Mouse (Mus musculus): ENCODE results near the gene Gm48552. TPM values are rescaled to one million over a fixed set of nuclear protein-coding genes. Genes with fewer than 3 reads are reported as not detected.

The Gm48552 gene
- polyA plus RNA-seq, 1 experiment: not detected

DNA sequence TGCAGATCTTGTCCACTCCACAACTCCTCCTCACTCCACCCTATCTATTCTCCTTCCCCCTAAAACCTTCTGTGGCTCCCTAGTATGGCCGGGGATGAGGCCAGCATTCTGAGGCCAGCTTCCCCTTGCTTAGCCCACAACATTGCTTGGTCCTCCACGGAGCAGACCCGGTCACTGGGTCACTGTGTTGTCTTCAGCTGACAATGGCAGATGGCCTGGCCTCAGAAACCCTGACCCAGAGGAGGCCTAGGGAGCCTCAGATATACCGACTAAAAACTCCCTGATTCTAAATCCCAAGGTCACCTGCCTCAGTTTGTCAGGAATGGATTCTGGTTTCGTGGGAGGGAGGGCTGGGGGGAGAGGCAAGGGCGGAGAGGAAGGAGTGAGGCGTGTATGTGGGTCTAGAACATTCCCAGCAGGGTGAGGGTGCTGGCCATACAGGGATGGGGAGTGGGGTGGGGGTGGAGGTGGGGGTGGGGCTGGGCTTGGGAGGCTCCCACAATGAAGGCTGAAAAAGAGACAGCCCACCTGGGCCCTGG, 13.5 kb downstream of the Gm48552 start:
- H3K4me1 ChIP-seq (ENCODE audit: control insufficient read depth, insufficient read depth, low read length): peaks cover 4% of the 10 kb centered on the region; the same call in 1 of the 2 replicates
- 77% methylated on average over 7 of the region's 7 CpGs for WGBS
- H3K4me3 ChIP-seq (replicated peaks; ENCODE audit: control insufficient read depth, low read depth, low read length): no peak overlapping the region

DNA sequence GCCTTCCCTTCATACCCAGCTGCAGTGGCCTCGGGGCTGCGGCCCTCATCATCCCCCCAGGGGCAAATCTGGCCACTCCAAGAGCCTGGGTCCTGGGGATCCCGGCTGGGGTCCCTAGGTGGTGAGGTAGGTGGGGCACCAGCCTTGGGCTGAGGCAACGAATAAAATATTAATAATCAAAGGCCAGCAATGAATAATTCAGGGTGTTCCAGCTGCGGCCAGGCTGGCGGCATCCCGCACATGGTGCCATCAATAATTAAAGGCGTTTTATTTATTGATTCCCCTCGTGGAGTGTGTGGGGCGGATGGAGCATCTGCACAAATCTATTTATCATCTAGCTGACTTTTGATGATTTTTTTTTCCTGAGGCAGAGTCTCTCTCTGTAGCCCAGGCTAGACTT, 14.7 kb downstream of the Gm48552 start:
- WGBS: 91% methylated on average over 10 of the region's 10 CpGs
- TF ChIP-seq POLR2A (IDR thresholded peaks at IDR 0.05; ENCODE audit: borderline replicate concordance, control insufficient read depth, low read depth, low read length) (no peak), CTCF (IDR thresholded peaks at IDR 0.05; ENCODE audit: control insufficient read depth, insufficient read depth, low read length) (no peak)
- Histone ChIP-seq H3K4me1 (ENCODE audit: control insufficient read depth, insufficient read depth, low read length) (peaks cover 10% of the 10 kb centered on the region), H3K27ac (ENCODE audit: control insufficient read depth, insufficient read depth, low read depth, low read length, poor library complexity) (no peak overlapping the region), H3K4me3 (replicated peaks; ENCODE audit: control insufficient read depth, low read depth, low read length) (no peak overlapping the region)

More for the DNA sequence above, 13.5 kb downstream of the Gm48552 start:
- no peak for TF ChIP-seq POLR2A (IDR thresholded peaks at IDR 0.05; ENCODE audit: borderline replicate concordance, control insufficient read depth, low read depth, low read length)
- no peak for TF ChIP-seq CTCF (IDR thresholded peaks at IDR 0.05; ENCODE audit: control insufficient read depth, insufficient read depth, low read length)
- no peak overlapping the region for H3K27ac ChIP-seq (ENCODE audit: control insufficient read depth, insufficient read depth, low read depth, low read length, poor library complexity)

DNA sequence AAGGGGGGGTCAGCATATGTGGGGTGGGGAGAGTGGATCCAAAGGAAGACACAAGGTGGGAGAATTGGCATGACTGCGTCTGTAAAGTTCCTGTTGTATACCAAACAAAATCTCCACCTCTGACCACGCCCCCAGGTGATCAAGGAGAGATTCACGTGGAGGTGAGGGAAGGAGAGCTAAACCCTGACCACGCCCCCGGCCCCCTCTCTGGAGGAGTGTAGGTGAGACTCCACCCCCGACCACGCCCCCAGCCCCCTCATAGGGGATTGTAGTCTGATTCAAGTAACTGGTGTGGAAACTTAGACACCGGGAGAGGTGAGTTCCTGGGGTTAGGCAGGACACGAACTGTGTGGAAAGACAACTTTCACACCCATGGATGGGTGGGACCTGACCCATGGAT, 15.3 kb downstream of the Gm48552 start:
- H3K27ac ChIP-seq (ENCODE audit: control insufficient read depth, insufficient read depth, low read depth, low read length, poor library complexity): 0 out of 2 replicates have a peak overlapping the region, but pooled peaks have one; percentile 72
- no peak for TF ChIP-seq CTCF (IDR thresholded peaks at IDR 0.05; ENCODE audit: control insufficient read depth, insufficient read depth, low read length)
- TF ChIP-seq POLR2A (IDR thresholded peaks at IDR 0.05; ENCODE audit: borderline replicate concordance, control insufficient read depth, low read depth, low read length): no peak
- peaks cover 11% of the 10 kb centered on the region for H3K4me1 ChIP-seq (ENCODE audit: control insufficient read depth, insufficient read depth, low read length)
- 64% methylated on average over 9 of the region's 9 CpGs for WGBS
- peak overlapping the region; percentile 46 for H3K4me3 ChIP-seq (replicated peaks; ENCODE audit: control insufficient read depth, low read depth, low read length)

DNA sequence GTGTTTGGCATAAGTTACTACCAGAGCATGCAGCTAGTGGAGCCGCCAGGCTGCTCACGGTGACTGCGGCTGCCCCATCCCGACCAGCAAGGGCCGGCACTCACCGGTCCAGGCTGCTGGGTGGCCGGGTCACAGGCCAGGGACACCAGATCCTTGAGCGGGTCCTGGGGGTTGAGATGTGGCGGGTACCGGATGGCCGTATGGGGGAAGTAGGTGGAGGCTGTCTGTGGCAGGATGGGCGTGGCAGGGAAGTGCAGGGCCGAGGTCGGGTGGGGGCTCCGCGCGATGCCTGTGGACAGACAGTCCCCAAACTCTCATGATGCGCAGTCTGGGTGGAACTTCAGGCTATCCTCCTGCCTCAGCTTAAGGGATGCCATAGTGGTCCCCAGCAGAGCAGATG, 15.9 kb downstream of the Gm48552 start:
- 32% methylated on average over 18 of the region's 18 CpGs for WGBS
- Histone ChIP-seq H3K4me1 (ENCODE audit: control insufficient read depth, insufficient read depth, low read length) (peaks cover 11% of the 10 kb centered on the region), H3K4me3 (replicated peaks; ENCODE audit: control insufficient read depth, low read depth, low read length) (peak overlapping the region; percentile 46), H3K27ac (ENCODE audit: control insufficient read depth, insufficient read depth, low read depth, low read length, poor library complexity) (peak overlapping the region; percentile 72)
- no peak for TF ChIP-seq CTCF (IDR thresholded peaks at IDR 0.05; ENCODE audit: control insufficient read depth, insufficient read depth, low read length)
- no peak for TF ChIP-seq POLR2A (IDR thresholded peaks at IDR 0.05; ENCODE audit: borderline replicate concordance, control insufficient read depth, low read depth, low read length)

DNA sequence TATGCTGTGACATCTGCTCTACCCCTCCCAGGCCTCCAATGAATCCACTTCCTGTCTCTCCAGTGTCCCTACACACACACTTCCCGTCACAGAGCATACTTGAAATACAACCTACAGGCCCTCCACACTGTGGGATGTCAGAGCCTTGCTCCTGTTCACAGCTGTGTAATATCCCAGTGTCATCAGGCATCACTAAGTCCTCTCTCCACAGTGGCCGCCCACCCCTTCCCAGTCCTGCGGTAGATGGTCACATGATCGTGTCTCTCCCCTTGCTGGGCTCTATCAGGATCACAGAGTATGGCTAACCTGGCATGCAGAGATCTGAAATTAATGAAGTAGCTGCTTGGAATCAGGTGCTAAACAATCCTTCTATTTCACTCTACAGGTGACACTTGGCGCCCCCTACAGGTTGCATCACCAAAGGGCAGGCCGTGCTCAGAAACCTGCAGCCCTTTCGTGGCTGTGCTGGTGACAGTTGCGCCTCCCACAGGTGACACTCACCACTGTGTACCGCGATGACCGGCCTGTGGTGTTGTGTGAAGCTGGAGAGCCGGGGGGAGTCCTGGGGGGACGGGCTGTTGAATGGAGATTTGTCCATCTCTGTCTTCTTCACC, 16.9 kb downstream of the Gm48552 start:
- H3K4me1 ChIP-seq (ENCODE audit: control insufficient read depth, insufficient read depth, low read length): peaks cover 17% of the 10 kb centered on the region
- 57% methylated on average over 13 of the region's 13 CpGs for WGBS
- H3K27ac ChIP-seq (ENCODE audit: control insufficient read depth, insufficient read depth, low read depth, low read length, poor library complexity): peak overlapping the region; percentile 26; the same call in 1 of the 2 replicates
- H3K4me3 ChIP-seq (replicated peaks; ENCODE audit: control insufficient read depth, low read depth, low read length): peak overlapping the region; percentile 2
- TF ChIP-seq CTCF (IDR thresholded peaks at IDR 0.05; ENCODE audit: control insufficient read depth, insufficient read depth, low read length) (peak; percentile 68), POLR2A (IDR thresholded peaks at IDR 0.05; ENCODE audit: borderline replicate concordance, control insufficient read depth, low read depth, low read length) (no peak)

DNA sequence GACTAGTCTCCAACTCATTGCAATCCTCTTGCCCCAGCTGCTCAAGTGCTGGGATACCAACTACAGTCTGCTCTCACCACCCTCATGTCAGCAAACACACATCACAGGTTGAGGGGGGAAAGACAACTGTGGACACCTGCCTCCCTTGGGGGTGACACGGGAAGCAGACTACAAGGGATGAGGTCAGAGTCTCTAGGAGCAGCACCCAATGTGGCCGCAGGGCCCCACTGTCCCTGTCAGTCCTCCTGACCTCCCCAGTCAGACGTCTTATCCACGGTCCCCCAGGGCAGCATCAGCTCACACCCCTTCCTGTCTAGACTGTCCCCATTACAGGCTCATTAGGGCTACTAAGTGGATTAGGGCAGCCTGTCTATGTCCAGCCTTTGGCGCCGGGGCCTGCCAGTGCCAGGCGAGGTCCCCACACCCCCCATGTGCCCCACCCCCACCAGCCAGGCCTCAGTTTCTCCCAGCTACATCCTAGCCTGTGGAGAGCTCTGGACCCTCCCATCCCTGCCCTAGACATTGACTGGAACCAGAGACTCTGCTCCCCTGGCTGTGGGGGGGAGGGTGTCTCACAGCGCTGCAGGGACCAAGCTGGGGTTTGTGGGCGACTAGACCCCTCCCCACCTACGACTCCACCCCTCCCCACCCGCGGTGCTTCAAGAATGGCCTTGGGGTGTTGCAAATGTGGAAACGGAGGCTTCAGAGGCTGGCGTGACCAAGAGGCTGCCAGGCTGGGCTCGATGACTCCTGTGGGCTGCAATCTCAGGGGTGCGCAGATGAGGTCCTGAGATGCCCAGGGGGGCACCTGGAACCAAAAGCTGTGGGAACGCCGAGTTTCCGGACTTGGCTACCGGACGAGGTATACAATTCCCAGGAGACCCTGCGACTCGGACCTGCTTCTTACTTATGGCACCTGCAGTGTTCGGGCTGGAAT, 18.0 kb downstream of the Gm48552 start:
- WGBS: 55% methylated on average over 24 of the region's 24 CpGs
- Histone ChIP-seq H3K4me1 (ENCODE audit: control insufficient read depth, insufficient read depth, low read length) (peaks cover 21% of the 10 kb centered on the region), H3K27ac (ENCODE audit: control insufficient read depth, insufficient read depth, low read depth, low read length, poor library complexity) (peak overlapping the region; percentile 38), H3K4me3 (replicated peaks; ENCODE audit: control insufficient read depth, low read depth, low read length) (peak overlapping the region; percentile 83)
- no peak for TF ChIP-seq CTCF (IDR thresholded peaks at IDR 0.05; ENCODE audit: control insufficient read depth, insufficient read depth, low read length)
- peak; percentile 12; the same call in 1 of the 2 replicates for TF ChIP-seq POLR2A (IDR thresholded peaks at IDR 0.05; ENCODE audit: borderline replicate concordance, control insufficient read depth, low read depth, low read length)

DNA sequence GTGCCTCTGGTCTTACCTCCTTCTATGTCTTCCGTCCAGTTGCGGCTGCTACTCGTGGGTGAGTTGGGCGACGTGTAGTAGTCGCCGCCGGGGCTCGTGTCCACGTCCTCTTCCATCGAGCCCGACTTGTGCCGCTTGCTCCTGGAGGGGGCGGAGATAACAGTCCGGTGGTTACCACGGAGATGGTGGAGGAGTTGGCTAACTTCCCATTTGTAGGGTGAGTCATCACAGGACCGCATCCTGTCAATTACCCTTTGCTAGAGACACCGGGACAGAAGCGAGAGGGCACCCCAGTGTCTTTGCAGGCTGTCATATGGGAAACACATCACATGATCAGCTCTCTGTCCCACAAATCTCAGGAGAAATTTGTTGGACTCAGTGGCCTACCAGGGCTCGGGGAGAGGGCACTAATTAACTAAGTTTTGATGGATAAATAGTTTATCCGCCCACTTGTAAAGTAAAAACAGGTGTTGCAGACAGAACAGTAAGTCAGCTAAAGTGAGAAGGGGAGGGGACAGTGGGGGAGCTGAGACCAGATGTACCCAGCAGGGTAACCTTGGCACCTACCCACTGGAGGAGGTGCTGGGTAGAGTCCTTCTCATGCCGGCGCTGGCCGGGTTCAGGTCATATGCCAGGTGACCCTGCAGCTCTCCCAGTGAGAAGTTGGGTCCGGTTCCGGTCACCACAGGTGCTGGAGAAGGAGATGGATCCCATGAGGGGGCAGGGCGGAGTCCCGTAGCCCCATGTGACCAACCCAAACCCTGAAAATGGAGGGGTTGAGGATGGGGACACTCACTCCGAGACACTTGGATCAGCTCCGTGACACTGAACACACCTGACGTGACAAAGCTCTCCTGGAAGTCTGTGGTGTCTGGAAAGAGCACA, 19.0 kb downstream of the Gm48552 start:
- peaks cover 21% of the 10 kb centered on the region for H3K4me1 ChIP-seq (ENCODE audit: control insufficient read depth, insufficient read depth, low read length)
- 28% methylated on average over 31 of the region's 31 CpGs for WGBS

More for the DNA sequence above, 19.0 kb downstream of the Gm48552 start:
- peak overlapping the region; percentile 75 for H3K27ac ChIP-seq (ENCODE audit: control insufficient read depth, insufficient read depth, low read depth, low read length, poor library complexity)
- TF ChIP-seq CTCF (IDR thresholded peaks at IDR 0.05; ENCODE audit: control insufficient read depth, insufficient read depth, low read length): no peak
- TF ChIP-seq POLR2A (IDR thresholded peaks at IDR 0.05; ENCODE audit: borderline replicate concordance, control insufficient read depth, low read depth, low read length): no peak
- H3K4me3 ChIP-seq (replicated peaks; ENCODE audit: control insufficient read depth, low read depth, low read length): peak overlapping the region; percentile 83

Data from bone marrow, adult 2 months (tissue).